Mouse (Mus musculus): Measurements from ENCODE around the gene Hoxa4.

Hoxa4 gene

GRCm38 (mm10) chr6:52202362-52203120 is 11.0 kb upstream of the Hoxa4 start:
- DNase-seq = no peak

- no peak for DNase-seq
These were observed 9.7 kb upstream of the Hoxa4 start for GRCm38 (mm10) chr6:52201269-52201668.

GRCm38 (mm10) chr6:52200751-52201250 is 9.2 kb upstream of the Hoxa4 start:
- no peak for DNase-seq

- no peak for DNase-seq
These were observed 8.7 kb upstream of the Hoxa4 start for GRCm38 (mm10) chr6:52200073-52200750.

GRCm38 (mm10) chr6:52197271-52197670 is 5.7 kb upstream of the Hoxa4 start:
- DNase-seq = no peak

- DNase-seq = no peak
These were observed 5.3 kb upstream of the Hoxa4 start for GRCm38 (mm10) chr6:52196811-52197210.

- DNase-seq = no peak
These were observed 3.1 kb upstream of the Hoxa4 start for GRCm38 (mm10) chr6:52194690-52195089.

- DNase-seq = peak; percentile 77
These were observed 452 bp upstream of the Hoxa4 start for GRCm38 (mm10) chr6:52191860-52192550.

- DNase-seq = no peak
These were observed 1.1 kb downstream of the Hoxa4 start for GRCm38 (mm10) chr6:52190410-52190809.

GRCm38 (mm10) chr6:52189909-52190308 is 1.6 kb downstream of the Hoxa4 start:
- no peak for DNase-seq

- no peak for DNase-seq
These were observed 2.4 kb downstream of the Hoxa4 start for GRCm38 (mm10) chr6:52189172-52189591.

- DNase-seq = no peak
These were observed 5.1 kb downstream of the Hoxa4 start for GRCm38 (mm10) chr6:52186500-52186899.

GRCm38 (mm10) chr6:52185834-52186233 is 5.7 kb downstream of the Hoxa4 start:
- DNase-seq = no peak

- DNase-seq = no peak
These were observed 6.3 kb downstream of the Hoxa4 start for GRCm38 (mm10) chr6:52185222-52185621.

GRCm38 (mm10) chr6:52184668-52185067 is 6.9 kb downstream of the Hoxa4 start:
- no peak for DNase-seq

- DNase-seq = no peak
These were observed 8.1 kb downstream of the Hoxa4 start for GRCm38 (mm10) chr6:52183311-52184080.

- no peak for DNase-seq
These were observed 8.8 kb downstream of the Hoxa4 start for GRCm38 (mm10) chr6:52182793-52183192.

GRCm38 (mm10) chr6:52182030-52182429 is 9.5 kb downstream of the Hoxa4 start:
- no peak for DNase-seq

GRCm38 (mm10) chr6:52180726-52181125 is 10.8 kb downstream of the Hoxa4 start:
- no peak for DNase-seq

GRCm38 (mm10) chr6:52180213-52180710 is 11.3 kb downstream of the Hoxa4 start:
- no peak for DNase-seq

GRCm38 (mm10) chr6:52179690-52180089 is 11.9 kb downstream of the Hoxa4 start:
- DNase-seq = no peak

- DNase-seq = no peak
These were observed 12.5 kb downstream of the Hoxa4 start for GRCm38 (mm10) chr6:52178918-52179665.

Measured in liver (tissue).